Mouse (Mus musculus) cerebellum, adult 8-10 months (tissue): Measurements from ENCODE around the gene Mdm4.
A peak's percentile ranks its signal among the peaks of the same experiment; 100 is the strongest.
"Not testable (repeated sequence)": the region's sequence is repeated elsewhere in the genome, so short reads cannot be mapped to it uniquely, and the experiment has no call there.

Experiments
- DNase-seq: peaks from one replicate; pipeline ENCODE4 v3.0.0; 2022

Gene Mdm4

DNA sequence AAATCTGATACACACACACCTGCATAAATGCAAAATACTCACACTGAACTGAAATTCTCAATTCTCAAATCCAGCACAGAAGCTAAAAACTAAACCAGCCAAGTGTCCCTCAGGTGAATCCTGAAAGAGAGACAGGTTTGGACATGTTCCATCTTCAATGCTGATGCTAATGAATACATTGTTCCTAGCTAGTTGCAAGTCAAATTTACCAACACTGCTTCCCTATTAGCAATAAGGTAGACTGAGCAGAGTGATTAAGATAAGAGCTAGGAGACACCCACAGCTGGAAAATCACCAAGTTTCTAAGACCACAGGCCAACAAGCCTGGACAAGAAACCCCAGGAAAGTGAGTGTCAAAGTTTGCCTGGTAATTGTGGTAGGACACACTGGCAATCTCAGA is 11.0 kb downstream of the Mdm4 start:
- DNase-seq, result no peak

GRCm38 (mm10) chr1:133018580-133018979 is 11.8 kb downstream of the Mdm4 start:
- no peak for DNase-seq

GRCm38 (mm10) chr1:133016775-133017428 is 13.5 kb downstream of the Mdm4 start:
- no peak for DNase-seq

- DNase-seq, result no peak
These were observed 16.2 kb downstream of the Mdm4 start for GRCm38 (mm10) chr1:133014196-133014595.

GRCm38 (mm10) chr1:133013331-133013730 is 17.0 kb downstream of the Mdm4 start:
- no peak for DNase-seq

DNA sequence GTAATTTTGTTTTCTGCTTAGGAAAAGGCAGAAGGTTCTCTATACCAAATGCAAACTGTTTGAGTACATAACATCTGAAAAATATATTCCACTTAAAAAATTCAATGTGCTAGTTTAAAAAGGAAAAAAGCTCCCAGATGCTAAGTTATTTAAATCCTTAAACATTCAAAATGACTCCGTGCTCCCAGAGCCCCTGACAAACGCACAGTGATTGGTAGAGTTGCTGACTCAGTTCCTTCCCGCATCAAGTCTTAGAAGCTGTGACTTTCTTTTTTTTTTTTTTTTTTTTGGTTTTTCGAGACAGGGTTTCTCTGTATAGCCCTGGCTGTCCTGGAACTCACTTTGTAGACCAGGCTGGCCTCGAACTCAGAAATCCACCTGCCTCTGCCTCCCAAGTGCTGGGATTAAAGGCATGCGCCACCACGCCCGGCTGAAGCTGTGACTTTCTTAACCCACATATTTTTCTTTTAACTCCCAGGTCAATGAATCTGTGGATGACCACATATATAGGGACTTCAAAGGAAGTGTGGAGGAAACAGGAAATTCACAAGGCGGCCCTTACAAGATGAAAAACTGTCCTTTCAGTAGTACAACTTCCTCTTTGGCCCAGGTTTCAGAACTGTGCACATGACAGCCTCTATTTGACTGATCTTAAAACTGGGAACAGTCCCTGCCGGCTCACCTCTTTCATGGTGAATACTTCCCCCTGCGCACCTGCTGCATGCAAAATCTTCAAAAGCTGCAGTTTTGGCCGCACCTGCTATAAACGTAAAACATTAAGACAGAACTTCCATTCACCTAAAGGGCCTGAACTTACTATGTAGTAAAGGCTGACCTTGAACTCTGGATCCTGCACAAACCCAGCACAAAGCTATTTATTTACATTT is 18.2 kb downstream of the Mdm4 start:
- no peak for DNase-seq

DNA sequence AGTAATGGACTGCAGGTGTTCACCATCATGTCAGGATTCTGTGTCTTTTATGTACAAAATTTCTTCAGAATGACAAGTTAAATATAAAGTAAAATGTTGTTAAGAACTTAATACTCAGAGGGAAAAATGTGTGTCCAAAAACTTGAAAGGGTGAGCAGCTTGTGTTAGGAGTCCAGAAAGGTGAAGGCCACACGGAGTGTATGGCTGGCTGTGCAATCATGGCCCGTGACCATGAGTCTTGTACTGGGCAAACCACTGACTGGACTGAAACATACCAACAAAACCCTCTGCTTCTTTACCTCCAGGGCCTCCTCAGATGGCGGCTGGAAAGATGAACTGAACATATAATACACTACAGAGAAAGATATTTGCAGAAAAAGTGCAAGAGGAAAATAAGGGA is 23.8 kb downstream of the Mdm4 start:
- DNase-seq, result no peak

DNA sequence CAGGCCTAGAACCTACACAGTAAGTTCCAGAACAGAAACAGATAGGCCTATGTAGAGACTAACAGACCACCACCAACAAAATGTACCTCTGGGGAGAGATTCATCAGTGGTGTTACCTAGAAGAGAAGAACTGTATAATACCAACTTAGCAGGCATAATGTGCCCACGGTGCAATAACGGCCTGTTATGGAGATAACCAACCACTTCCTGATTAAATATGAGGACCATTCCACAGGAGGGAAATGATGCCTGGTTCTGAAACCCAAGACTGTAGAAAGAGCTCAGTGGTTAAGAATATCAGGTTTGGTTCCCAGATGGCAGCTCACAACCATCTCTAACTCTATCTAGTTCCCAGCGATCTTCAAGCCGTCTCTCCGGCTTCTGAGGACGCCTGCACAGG is 30.0 kb downstream of the Mdm4 start:
- DNase-seq, result no peak

- no peak for DNase-seq
These were observed 38.8 kb downstream of the Mdm4 start for GRCm38 (mm10) chr1:132991580-132991979.

- no peak for DNase-seq
These were observed 39.6 kb downstream of the Mdm4 start for GRCm38 (mm10) chr1:132990733-132991132.

DNA sequence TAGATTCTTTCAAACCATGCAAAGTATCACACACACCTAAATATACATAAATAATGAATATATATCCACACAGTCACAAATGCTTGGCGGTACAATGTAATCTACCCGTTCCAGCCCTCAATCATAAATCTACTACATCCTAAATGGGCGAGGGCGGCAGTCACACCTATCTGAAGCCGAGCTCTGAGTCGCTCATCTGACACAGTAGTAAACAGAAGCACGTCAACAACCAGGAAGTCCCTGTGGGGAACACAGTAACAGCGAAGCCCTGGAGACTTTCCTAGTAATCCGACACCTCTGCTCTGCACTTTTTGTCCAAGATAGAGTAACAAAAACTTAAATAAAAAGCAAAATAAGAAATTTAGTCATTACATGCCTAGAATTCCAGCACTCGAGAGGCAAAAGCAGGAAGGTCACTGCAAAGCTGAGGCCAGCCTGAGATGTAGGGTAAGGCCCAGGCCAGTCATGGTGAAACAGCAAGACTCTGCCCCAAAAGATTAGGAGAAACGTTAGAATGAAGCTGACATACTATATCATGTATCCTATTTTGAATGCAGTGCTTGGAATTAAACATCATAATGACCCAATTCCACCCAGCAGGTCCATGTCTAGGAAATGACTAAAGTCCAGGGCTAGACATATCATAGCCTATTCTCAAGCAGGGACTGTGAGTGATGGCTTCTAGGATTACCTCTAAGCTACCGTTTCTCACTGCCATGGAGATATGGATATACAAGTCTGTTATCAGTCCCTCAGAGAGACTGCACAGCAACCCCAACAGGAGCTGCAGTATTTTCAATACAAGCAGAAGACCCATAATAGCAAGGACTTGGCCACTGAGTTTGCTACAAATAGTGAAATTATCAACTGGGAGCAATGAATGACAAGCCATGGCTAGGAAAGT is 41.6 kb downstream of the Mdm4 start:
- not testable (repeated sequence) for DNase-seq

- peak; percentile 71 for DNase-seq
These were observed 47.6 kb downstream of the Mdm4 start for GRCm38 (mm10) chr1:132982728-132983127.

DNA sequence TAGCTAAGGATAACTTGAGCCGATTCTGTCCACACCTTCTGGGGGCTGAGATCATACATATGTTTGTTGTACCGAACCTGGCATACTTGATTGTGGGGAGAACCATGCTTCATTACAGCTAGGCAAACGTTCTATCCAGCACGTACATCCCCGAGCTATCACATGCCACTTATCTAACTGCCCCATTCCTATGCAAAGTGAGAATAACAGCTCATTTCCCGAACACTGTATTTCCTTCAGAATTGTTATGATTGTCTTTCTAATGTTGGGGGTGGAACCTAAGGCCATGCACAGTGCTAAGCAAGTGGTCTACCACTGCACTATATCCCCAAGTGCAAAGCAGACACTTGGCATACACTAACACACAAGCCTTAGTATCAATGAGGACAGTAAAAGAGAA is 49.1 kb downstream of the Mdm4 start:
- no peak for DNase-seq

DNA sequence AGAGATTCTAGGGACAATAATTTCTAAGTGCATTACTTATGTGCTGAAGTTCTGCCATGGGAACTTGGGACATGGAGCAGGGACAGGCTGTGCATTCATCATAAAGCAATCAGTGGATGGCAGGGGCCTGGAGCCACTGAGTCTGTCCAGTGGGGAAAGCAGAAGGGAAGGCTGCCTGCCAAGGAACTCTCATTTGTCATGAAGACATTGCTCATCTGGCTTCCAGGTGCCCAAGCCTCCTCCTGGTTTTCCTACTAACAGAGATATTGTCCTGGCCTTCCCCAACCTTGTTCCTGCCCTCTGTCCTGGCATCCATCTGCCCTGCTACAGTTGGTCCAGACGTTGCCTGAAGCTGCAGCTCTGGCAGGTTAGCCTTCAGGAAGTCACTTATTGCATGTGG is 53.0 kb downstream of the Mdm4 start:
- DNase-seq, result no peak

DNA sequence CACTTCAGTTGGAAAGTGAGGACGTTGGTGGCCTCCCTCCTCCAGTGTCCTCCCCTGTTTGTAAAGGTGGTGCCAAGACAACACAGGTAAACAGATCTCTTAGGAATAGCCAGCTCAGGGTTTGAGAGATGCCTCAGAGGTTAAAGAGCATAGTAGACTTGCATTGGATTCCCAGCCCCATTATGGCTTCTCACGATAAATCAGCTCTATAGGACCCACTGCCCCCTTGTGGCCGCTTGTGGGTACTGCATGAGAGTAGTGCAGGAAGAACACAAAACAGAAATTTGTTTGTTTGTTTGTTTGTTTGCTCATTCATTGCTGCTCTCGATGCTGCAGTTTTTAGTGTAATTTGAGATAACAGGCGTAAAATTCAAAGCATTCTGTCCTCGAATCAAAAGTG is 61.7 kb downstream of the Mdm4 start:
- DNase-seq, result peak; percentile 67

DNA sequence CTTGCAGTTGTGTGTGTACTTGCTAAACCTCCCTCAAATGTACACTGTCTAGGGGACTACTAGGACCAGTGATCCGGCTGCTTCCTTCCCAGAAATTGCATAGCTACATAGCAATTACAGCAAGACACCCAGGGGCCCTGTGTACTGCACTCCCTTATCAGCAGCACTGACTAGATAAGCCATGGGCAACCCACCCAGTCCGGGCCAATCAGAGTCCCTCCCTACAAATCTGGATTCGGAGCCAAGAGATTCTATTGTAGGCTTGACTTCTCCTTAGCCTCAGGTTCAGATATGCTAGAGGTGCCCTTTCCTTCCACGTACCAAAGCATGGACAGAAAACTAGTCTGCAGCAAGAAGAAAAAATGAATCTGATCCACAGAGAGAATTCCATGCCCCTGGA is 65.7 kb downstream of the Mdm4 start:
- no peak for DNase-seq

- DNase-seq, result no peak
These were observed 66.3 kb downstream of the Mdm4 start for GRCm38 (mm10) chr1:132964106-132964505.

DNA sequence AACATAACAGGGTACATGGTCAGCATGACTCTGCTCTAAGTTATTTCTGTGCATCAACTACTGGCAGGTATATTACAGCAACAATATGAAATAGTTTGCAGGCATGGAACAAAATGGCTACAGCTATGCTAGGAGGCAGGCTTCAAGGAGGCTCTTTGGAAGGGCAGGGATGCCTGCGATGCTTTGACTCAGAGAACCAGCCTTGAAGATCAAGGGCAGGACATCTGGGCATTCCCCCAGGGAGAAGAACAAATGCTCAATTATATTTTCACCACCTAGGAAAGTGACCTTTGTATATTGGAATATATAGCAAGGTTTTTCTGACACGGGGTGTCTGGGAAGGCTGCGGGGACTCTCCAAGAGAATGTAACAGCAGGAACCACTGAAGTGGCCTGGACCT is 68.6 kb downstream of the Mdm4 start:
- DNase-seq, result no peak

- DNase-seq, result no peak
These were observed 73.6 kb downstream of the Mdm4 start for GRCm38 (mm10) chr1:132956809-132957208.

DNA sequence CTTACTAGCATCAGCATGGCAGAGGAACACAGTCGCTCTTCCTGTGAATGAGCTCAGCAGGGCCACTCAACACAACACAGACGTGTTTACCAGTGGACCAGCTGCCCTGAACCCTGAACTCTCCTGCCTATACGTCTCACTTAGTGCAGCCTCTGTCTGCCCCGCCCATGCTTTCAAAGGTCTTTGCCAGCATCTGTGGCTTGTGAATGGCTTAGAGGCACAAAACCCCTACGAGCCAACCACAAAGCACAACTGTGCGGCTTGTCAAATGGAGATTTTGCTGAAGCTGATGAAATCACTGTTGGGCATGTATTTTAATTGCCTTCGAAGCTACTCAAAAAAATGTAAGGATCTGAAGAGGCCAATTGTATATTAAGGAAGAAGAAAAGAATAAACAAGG is 82.5 kb downstream of the Mdm4 start:
- no peak for DNase-seq

- peak; percentile 47 for DNase-seq
These were observed 84.5 kb downstream of the Mdm4 start for GRCm38 (mm10) chr1:132945826-132946225.

DNA sequence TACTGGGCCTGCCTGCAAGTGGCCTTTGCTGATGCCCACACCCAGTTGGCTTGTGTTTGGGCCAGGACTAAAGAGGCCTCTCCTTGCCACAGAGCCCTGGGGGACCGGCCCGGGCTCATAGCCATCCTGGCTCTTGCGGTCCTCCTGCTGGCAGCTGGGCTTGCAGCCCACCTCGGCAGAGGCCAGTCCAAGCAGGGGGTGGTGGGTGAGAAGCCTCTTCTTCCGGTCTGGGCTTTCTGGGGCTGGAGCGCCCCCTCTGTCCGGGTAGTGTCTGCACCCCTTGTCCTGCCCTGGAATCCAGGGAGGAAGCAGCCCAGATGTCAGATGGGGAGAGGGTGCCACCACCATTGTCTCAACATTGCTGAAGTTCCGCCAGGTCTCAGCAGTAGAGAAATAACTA is 91.4 kb downstream of the Mdm4 start:
- DNase-seq, result peak; percentile 69

DNA sequence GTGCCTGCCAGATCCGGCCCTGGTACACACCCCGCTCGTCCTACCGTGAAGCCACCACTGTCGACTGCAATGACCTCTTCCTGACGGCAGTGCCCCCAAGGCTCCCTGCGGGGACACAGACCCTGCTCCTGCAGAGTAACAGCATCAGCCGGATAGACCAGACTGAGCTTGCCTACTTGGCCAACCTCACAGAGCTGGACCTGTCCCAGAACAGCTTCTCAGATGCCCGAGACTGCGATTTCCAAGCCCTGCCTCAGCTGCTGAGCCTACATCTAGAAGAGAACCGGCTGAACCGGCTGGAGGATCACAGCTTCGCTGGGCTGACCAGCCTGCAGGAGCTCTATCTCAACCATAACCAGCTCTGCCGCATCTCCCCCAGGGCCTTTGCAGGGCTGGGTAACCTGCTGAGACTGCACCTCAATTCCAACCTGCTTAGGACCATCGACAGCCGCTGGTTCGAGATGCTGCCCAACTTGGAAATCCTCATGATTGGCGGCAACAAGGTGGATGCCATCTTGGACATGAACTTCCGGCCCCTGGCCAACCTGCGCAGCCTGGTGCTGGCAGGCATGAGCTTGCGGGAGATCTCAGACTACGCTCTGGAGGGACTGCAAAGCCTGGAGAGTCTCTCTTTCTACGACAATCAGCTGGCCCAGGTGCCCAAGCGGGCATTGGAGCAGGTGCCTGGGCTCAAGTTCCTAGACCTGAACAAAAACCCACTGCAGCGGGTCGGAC is 92.9 kb downstream of the Mdm4 start:
- DNase-seq, result no peak
